Mouse (Mus musculus) C2C12 (cell line): ENCODE data around the gene Ptprm.

Experiments
- CTCF ChIP-seq: IDR thresholded peaks from one replicate; pipeline ENCODE4 v1.5.1; 2011; ENCODE audit not compliant: control insufficient read depth, insufficient read depth, insufficient read length
- MAX ChIP-seq: IDR thresholded peaks from one replicate; pipeline ENCODE4 v1.6.1; 2011; ENCODE audit warnings: mild to moderate bottlenecking, control low read depth
- MYOG ChIP-seq: IDR thresholded peaks from one replicate; pipeline ENCODE4 v1.6.1; 2011; ENCODE audit not compliant: control insufficient read depth, insufficient read length; ENCODE audit errors: extremely low read depth
- USF1 ChIP-seq: IDR thresholded peaks from one replicate; pipeline ENCODE4 v1.6.1; 2011; ENCODE audit warnings: low read depth, mild to moderate bottlenecking, control low read depth, moderate library complexity

DNA sequence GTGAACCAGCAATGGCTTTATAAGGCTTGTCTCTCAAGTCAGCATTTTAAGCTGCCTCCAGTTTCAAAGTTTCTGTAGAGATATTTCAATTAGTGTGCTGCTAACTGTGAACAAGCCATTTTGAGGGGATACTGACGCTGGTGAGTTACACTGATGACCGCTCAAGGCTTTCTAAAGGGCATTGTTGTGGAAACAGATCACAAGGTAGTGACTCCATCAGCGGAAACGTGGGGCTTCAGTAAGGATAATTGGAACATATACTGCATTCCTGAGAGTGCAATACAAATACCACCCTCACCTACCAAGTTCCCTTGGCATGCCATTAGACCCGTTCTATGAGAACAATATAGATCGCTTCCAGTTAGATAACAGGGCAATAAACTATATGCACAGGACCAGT, 393.7 kb downstream of the Ptprm start:
- no peak for TF ChIP-seq CTCF
- TF ChIP-seq MYOG: no peak
- no peak for TF ChIP-seq USF1
- TF ChIP-seq MAX: no peak
